Mouse (Mus musculus) kidney, embryonic 15.5 days (tissue): ENCODE measurements around the gene Sec24a. TPM values are rescaled to one million over a fixed set of nuclear protein-coding genes. Genes with fewer than 3 reads are reported as not detected.
"Not testable (repeated sequence)": the region's sequence is repeated elsewhere in the genome, so short reads cannot be mapped to it uniquely, and the experiment has no call there.

Experiments used
- ATAC-seq: fragments of 200-750 bp; cut with Nextera tagmentation; replicated peaks from 2 replicates; pipeline ENCODE4 v1.8.0; 2017; ENCODE audit warnings: moderate TSS enrichment; ENCODE audit not compliant: low FRiP score
- H3K27ac ChIP-seq: fragments of 300-500 bp; sonication (generic); 2 replicates; pipeline ENCODE4 v1.5.1; 2015; ENCODE audit warnings: mild to moderate bottlenecking, inconsistent platforms
- H3K27me3 ChIP-seq: fragments of 300-500 bp; sonication (generic); 2 replicates; pipeline ENCODE4 v1.6.1; 2015; ENCODE audit warnings: inconsistent platforms
- H3K36me3 ChIP-seq: fragments of 300-500 bp; sonication (generic); 2 replicates; pipeline ENCODE4 v1.6.1; 2015; ENCODE audit warnings: inconsistent platforms
- H3K4me1 ChIP-seq: fragments of 300-500 bp; sonication (generic); 2 replicates; pipeline ENCODE4 v1.6.1; 2015; ENCODE audit warnings: inconsistent platforms
- H3K4me2 ChIP-seq: fragments of 300-500 bp; sonication (generic); 2 replicates; pipeline ENCODE4 v1.6.1; 2015; ENCODE audit warnings: moderate library complexity, mild to moderate bottlenecking, inconsistent platforms
- H3K4me3 ChIP-seq: fragments of 300-500 bp; sonication (generic); replicated peaks from 2 replicates; pipeline ENCODE4 v1.5.1; 2015; ENCODE audit warnings: mild to moderate bottlenecking, inconsistent platforms
- H3K9ac ChIP-seq: fragments of 300-500 bp; sonication (generic); 2 replicates; pipeline ENCODE4 v1.6.1; 2015; ENCODE audit warnings: mild to moderate bottlenecking, inconsistent platforms
- H3K9me3 ChIP-seq: fragments of 300-500 bp; sonication (generic); replicated peaks from 2 replicates; pipeline ENCODE4 v1.6.1; 2016; ENCODE audit warnings: inconsistent platforms
- WGBS: fragments of 180-500 bp; shearing (Covaris S2); methylation state at CpG from one replicate; pipeline ENCODE4 v1.1.7; 2015; ENCODE audit warnings: mixed read lengths; 5-methylcytosine and 5-hydroxymethylcytosine counted together
- polyA plus RNA-seq: library from polyadenylated mRNA; unstranded; fragments of >200 nt; fragmentation: Nextera tagmentation; extraction: Ambion mirVana; gene quantifications from 2 replicates; pipeline ENCODE4 v1.2.1, GENCODE M21; 2015

Sec24a gene
- polyA plus RNA-seq, 1 experiment from 2014 or later = 15.3 TPM

- WGBS = 76% methylated on average over 5 of the region's 5 CpGs
- ATAC-seq = no peak
- Histone ChIP-seq H3K4me1 (peaks cover 5% of the 10 kb centered on the region), H3K9me3 (no peaks in the 10 kb centered on the region), H3K27ac (no peak overlapping the region), H3K9ac (no peak overlapping the region), H3K4me3 (no peak overlapping the region), H3K4me2 (no peak overlapping the region), H3K36me3 (no peaks in the 10 kb centered on the region), H3K27me3 (no peaks in the 10 kb centered on the region)
Observed at GRCm38 (mm10) chr11:51675386-51675785, 88.0 kb downstream of the Sec24a start.

- ATAC-seq = no peak
- 65% methylated on average over 9 of the region's 9 CpGs for WGBS
- peak overlapping the region; percentile 43; the same call in 1 of the 2 replicates for H3K27ac ChIP-seq
Observed at GRCm38 (mm10) chr11:51673291-51673690, 90.1 kb downstream of the Sec24a start.

GRCm38 (mm10) chr11:51671376-51671775 lies 92.1 kb downstream of the Sec24a start:
- no peak overlapping the region for H3K9ac ChIP-seq
- H3K4me2 ChIP-seq = no peak overlapping the region

More at GRCm38 (mm10) chr11:51673291-51673690, 90.1 kb downstream of the Sec24a start:
- H3K4me1 ChIP-seq = peaks cover 5% of the 10 kb centered on the region
- no peak overlapping the region for H3K4me3 ChIP-seq
- no peaks in the 10 kb centered on the region for H3K9me3 ChIP-seq
- no peaks in the 10 kb centered on the region for H3K36me3 ChIP-seq
- H3K4me2 ChIP-seq = no peak overlapping the region
- no peak overlapping the region for H3K9ac ChIP-seq
- no peaks in the 10 kb centered on the region for H3K27me3 ChIP-seq

GRCm38 (mm10) chr11:51670846-51671245 lies 92.6 kb downstream of the Sec24a start:
- Histone ChIP-seq H3K9ac (no peak overlapping the region), H3K4me2 (no peak overlapping the region), H3K36me3 (no peaks in the 10 kb centered on the region), H3K9me3 (no peaks in the 10 kb centered on the region), H3K27ac (no peak overlapping the region), H3K4me3 (no peak overlapping the region), H3K27me3 (no peaks in the 10 kb centered on the region), H3K4me1 (peaks cover 5% of the 10 kb centered on the region)
- WGBS = 90% methylated on average over 7 of the region's 7 CpGs
- ATAC-seq = no peak

More at GRCm38 (mm10) chr11:51671376-51671775, 92.1 kb downstream of the Sec24a start:
- H3K9me3 ChIP-seq = no peaks in the 10 kb centered on the region
- H3K4me3 ChIP-seq = no peak overlapping the region
- peaks cover 5% of the 10 kb centered on the region for H3K4me1 ChIP-seq
- no peaks in the 10 kb centered on the region for H3K27me3 ChIP-seq
- no peak overlapping the region for H3K27ac ChIP-seq
- 90% methylated on average over 2 of the region's 2 CpGs for WGBS
- no peak for ATAC-seq
- no peaks in the 10 kb centered on the region for H3K36me3 ChIP-seq

- not testable (repeated sequence) for H3K36me3 ChIP-seq, H3K9me3 ChIP-seq, H3K27me3 ChIP-seq, ATAC-seq, H3K9ac ChIP-seq, H3K27ac ChIP-seq, H3K4me2 ChIP-seq, H3K4me1 ChIP-seq, H3K4me3 ChIP-seq
- 94% methylated on average over 7 of the region's 7 CpGs for WGBS
Observed at GRCm38 (mm10) chr11:51664747-51665146, 98.7 kb downstream of the Sec24a start.

GRCm38 (mm10) chr11:51662632-51663031 lies 100.8 kb downstream of the Sec24a start:
- Histone ChIP-seq H3K4me3 (no peak overlapping the region), H3K27ac (no peak overlapping the region), H3K9ac (no peak overlapping the region), H3K4me1 (peaks cover 13% of the 10 kb centered on the region), H3K36me3 (no peaks in the 10 kb centered on the region), H3K27me3 (no peaks in the 10 kb centered on the region), H3K9me3 (no peaks in the 10 kb centered on the region), H3K4me2 (no peak overlapping the region)
- 78% methylated on average over 7 of the region's 7 CpGs for WGBS
- no peak for ATAC-seq

- Histone ChIP-seq H3K4me3 (no peak overlapping the region), H3K36me3 (no peaks in the 10 kb centered on the region), H3K4me2 (no peak overlapping the region), H3K9me3 (no peaks in the 10 kb centered on the region), H3K4me1 (peaks cover 18% of the 10 kb centered on the region), H3K27me3 (no peaks in the 10 kb centered on the region), H3K27ac (no peak overlapping the region), H3K9ac (no peak overlapping the region)
- ATAC-seq = no peak
- WGBS = 79% methylated on average over 16 of the region's 16 CpGs
Observed at GRCm38 (mm10) chr11:51661867-51662365, 101.5 kb downstream of the Sec24a start.

GRCm38 (mm10) chr11:51658705-51659104 lies 104.7 kb downstream of the Sec24a start:
- H3K4me2 ChIP-seq = no peak overlapping the region
- H3K4me3 ChIP-seq = no peak overlapping the region
- peaks cover 25% of the 10 kb centered on the region for H3K4me1 ChIP-seq
- no peaks in the 10 kb centered on the region for H3K9me3 ChIP-seq
- no peaks in the 10 kb centered on the region for H3K27me3 ChIP-seq
- peaks cover 5% of the 10 kb centered on the region; the same call in 1 of the 2 replicates for H3K36me3 ChIP-seq
- peak; percentile 57; the same call in 1 of the 2 replicates for ATAC-seq
- H3K9ac ChIP-seq = no peak overlapping the region
- H3K27ac ChIP-seq = peak overlapping the region; percentile 24
- 57% methylated on average over 6 of the region's 6 CpGs for WGBS

- H3K27me3 ChIP-seq = no peaks in the 10 kb centered on the region
- H3K4me2 ChIP-seq = no peak overlapping the region
- H3K4me3 ChIP-seq = no peak overlapping the region
- 0 out of 2 replicates have a peak, but pooled peaks have one; percentile 27 for ATAC-seq
- peak overlapping the region; percentile 24 for H3K27ac ChIP-seq
- H3K36me3 ChIP-seq = peaks cover 5% of the 10 kb centered on the region; the same call in 1 of the 2 replicates
- WGBS = 39% methylated on average over 7 of the region's 7 CpGs
- H3K9ac ChIP-seq = no peak overlapping the region
- peaks cover 25% of the 10 kb centered on the region for H3K4me1 ChIP-seq
- H3K9me3 ChIP-seq = no peaks in the 10 kb centered on the region
Observed at GRCm38 (mm10) chr11:51658291-51658690, 105.1 kb downstream of the Sec24a start.

GRCm38 (mm10) chr11:51656798-51657521 lies 106.5 kb downstream of the Sec24a start:
- H3K27me3 ChIP-seq = no peaks in the 10 kb centered on the region
- no peak overlapping the region for H3K9ac ChIP-seq
- peaks cover 25% of the 10 kb centered on the region for H3K4me1 ChIP-seq
- H3K4me3 ChIP-seq = no peak overlapping the region
- peaks cover 5% of the 10 kb centered on the region; the same call in 1 of the 2 replicates for H3K36me3 ChIP-seq
- peak; percentile 43 for ATAC-seq
- WGBS = 44% methylated on average over 10 of the region's 10 CpGs
- no peaks in the 10 kb centered on the region for H3K9me3 ChIP-seq
- H3K27ac ChIP-seq = peak overlapping the region; percentile 45
- no peak overlapping the region for H3K4me2 ChIP-seq

GRCm38 (mm10) chr11:51654891-51655290 lies 108.5 kb downstream of the Sec24a start:
- 95% methylated on average over 3 of the region's 3 CpGs for WGBS
- Histone ChIP-seq H3K36me3 (peaks cover 5% of the 10 kb centered on the region; the same call in 1 of the 2 replicates), H3K9ac (no peak overlapping the region), H3K4me1 (peaks cover 38% of the 10 kb centered on the region), H3K9me3 (no peaks in the 10 kb centered on the region), H3K4me3 (no peak overlapping the region), H3K27ac (no peak overlapping the region), H3K27me3 (no peaks in the 10 kb centered on the region), H3K4me2 (no peak overlapping the region)
- ATAC-seq = no peak

- Histone ChIP-seq H3K4me2 (no peak overlapping the region), H3K27ac (no peak overlapping the region), H3K9ac (no peak overlapping the region), H3K4me3 (no peak overlapping the region), H3K36me3 (peaks cover 5% of the 10 kb centered on the region; the same call in 1 of the 2 replicates), H3K9me3 (no peaks in the 10 kb centered on the region), H3K27me3 (no peaks in the 10 kb centered on the region), H3K4me1 (peaks cover 44% of the 10 kb centered on the region)
- 72% methylated on average over 6 of the region's 6 CpGs for WGBS
- no peak for ATAC-seq
Observed at GRCm38 (mm10) chr11:51653736-51654135, 109.7 kb downstream of the Sec24a start.
